Mouse (Mus musculus): Measurements from ENCODE around the gene March1.

DNA sequence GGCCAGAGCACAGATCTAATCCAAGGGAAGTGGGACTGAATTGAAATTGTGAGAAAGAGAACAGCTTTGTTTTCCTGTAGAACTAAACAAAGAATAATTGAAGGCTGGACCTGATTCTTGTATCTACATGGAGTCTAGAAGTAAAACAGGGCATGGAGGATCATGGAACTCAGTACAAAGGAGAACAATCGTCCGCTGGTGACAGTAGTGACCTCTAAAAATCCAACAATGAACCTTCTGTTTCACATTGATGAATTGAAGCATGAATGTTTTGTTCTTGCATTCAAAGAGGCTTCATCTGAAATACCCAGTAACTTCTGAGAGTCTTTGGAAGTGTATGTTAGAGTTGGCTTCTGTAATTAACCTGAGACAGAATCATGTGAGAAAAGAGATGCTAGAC, 612.2 kb downstream of the March1 start:
- TF ChIP-seq CTCF (IDR thresholded peaks at IDR 0.05; ENCODE audit: low read depth, low read length) (no peak), POLR2A (IDR thresholded peaks at IDR 0.05; ENCODE audit: extremely low read depth, insufficient read depth, low read length) (no peak)

Data from liver, adult 2 months (tissue).